Mouse (Mus musculus) heart, postnatal 36 days (tissue): Measurements from ENCODE around the gene Epb41l1. TPM values are rescaled to one million over a fixed set of nuclear protein-coding genes. Genes with fewer than 3 reads are reported as not detected.
A peak's percentile ranks its signal among the peaks of the same experiment; 100 is the strongest.
"Not testable (repeated sequence)": the region's sequence is repeated elsewhere in the genome, so short reads cannot be mapped to it uniquely, and the experiment has no call there.

Source experiments
- DNase-seq, 2 experiments: peaks; one replicate each; pipeline ENCODE4 v3.0.0; 2021 to 2022
- intact Hi-C: fragments of 180-260 bp; cut with DNase I; formaldehyde crosslinking; loops from one replicate; pipeline ENCODE4 v1.15.1; 2025
- total RNA-seq, 2 experiments: library from RNA; stranded (reverse); gene quantifications; 2 replicates each; pipeline ENCODE4 v1.2.3; 2021

Epb41l1 gene
- 1 to 10 TPM; 6.3 to 9.1 TPM for total RNA-seq

DNA sequence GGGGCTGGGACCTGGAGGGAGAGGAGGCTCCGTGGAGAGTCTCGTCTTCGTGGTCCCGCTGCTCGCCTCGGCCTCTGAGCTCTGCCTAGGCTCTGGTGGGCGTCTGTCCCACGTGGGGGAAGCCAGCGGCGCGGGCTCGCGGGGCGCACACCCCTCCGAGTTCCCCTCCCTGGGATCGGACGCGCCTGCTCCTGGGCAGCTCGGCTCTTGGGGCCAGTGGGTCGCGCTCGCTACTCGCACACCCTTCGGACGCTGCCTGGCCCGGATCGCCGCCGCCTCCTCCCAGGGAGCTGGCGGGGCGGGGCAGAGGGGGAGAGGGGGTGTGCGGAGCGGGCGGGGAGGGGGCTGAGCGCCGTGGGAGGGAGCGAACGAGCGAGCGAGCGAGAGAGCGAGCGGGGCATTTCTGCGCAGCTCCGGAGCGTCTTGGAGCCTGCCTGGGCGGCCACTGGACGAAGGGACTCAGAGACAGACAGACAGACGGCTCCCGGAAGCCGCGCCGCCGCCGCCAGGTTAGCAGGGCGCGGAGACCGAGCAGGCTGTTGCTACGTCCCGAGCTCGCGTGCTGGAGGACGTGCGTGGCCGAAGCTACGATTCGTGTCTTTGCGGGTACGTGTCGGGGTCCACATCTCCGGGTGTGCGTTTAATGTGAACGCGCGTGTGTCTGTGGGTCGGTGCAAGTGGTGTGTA, at the start of gene Epb41l1:
TSS of gene Epb41l1 (plus strand) at position 216 of the 687 bp plus-strand sequence.
- DNase-seq = peak; percentile 43 to 56
- intact Hi-C loops = loop anchor here (5.0 kb wide), 1 partner anchor 76 kb away; no protein-coding TSS in a partner anchor

DNA sequence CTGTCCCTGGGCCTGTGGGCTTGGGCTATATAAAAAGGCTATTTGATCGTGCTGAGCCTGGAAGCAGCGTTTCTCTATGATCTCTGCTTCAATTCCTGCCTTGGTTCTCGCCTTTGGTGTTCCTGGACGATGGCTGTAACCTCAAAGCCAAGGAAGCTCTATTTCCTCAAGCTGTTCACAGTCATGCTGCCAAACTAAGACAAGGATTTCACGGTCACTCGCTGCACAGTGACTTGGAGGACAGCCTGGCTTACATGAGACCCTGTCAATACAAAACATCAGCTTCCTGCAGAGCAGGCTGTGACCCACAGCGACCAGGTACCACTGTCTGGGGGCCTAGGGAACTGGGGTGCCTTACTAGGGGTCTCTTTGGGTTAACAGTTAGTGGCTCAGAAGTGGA, 43.8 kb upstream of the Epb41l1 start:
- intact Hi-C loops = no loop called here
- DNase-seq = no peak

DNA sequence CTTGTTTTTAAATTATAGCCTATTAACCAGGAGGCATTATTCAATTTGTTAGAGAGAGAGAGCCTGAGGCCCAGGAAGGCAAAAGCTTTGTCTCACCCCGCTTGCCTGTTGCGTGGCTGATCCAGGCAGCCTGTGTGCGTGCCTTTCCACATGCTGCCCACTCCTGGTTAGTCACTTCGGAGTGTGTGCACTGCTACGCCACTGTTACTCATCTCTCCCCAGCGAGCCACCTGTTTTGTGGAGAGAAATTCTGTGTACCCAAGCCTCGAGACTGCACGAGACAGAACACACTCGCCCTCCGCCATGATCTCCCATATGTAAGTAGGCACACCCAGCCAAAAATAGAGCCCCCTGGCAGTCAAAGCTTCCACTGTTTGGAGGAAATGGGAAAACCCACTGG, 40.8 kb upstream of the Epb41l1 start:
- intact Hi-C loops = no loop called here

DNA sequence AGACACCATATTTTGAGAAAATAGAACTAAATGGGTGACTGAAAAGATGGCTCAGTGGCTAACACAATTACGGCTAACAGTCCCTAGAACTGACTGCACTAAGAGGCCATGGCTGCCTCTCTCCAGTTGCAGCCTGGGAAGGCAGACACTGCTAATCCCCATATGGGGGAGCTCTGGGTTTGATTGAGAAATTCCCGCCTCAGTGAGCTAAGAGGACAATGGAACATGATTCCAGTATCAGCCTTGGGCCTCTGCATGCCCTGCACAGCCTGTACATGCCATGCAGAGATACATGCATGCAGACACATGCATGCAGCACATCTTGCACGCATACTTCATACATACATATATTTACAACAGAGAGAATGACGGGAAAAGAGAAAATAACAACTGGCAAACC, 39.4 kb upstream of the Epb41l1 start:
- intact Hi-C loops = no loop called here
- no peak for DNase-seq

More for the DNA sequence above, 40.8 kb upstream of the Epb41l1 start:
- DNase-seq = no peak

DNA sequence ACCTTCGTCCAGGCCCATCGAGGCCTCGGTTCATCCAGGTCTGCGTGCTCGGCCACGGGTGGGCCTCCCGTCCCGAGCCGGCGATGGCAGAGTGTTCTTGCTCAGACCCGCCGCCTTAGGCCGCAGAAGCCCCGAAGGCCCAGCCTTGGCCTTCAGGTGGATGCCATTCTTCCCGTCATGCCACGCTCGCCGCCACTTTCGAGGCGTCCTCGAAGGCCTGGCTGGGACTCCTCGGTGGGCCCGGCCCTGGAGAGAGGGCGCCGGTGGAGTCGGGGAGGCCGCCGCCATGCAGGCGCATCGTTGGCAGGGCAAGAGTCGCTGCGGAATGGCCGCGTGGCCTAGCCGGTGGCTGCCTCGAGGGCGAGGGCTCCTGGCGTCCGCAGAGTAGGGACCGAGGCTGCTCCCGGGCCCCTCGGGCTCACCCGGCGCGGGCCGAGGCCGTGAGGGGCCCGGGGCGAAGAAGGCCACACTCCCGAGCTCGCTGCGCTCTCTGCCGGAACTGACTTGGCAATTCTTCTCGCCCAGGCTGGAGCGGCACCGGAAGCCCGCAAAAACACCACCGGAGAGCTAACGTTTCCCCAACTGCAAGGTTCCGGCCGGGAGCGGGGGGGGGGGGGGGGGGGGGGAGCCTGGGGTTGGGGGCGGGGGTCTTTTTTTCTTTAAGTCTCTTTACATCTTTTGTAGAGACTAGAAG, 28.1 kb upstream of the Epb41l1 start:
- DNase-seq = peak; percentile 77 to 78
- intact Hi-C loops = loop anchor here (2.0 kb wide), 1 partner anchor 82 kb away; no protein-coding TSS in a partner anchor

DNA sequence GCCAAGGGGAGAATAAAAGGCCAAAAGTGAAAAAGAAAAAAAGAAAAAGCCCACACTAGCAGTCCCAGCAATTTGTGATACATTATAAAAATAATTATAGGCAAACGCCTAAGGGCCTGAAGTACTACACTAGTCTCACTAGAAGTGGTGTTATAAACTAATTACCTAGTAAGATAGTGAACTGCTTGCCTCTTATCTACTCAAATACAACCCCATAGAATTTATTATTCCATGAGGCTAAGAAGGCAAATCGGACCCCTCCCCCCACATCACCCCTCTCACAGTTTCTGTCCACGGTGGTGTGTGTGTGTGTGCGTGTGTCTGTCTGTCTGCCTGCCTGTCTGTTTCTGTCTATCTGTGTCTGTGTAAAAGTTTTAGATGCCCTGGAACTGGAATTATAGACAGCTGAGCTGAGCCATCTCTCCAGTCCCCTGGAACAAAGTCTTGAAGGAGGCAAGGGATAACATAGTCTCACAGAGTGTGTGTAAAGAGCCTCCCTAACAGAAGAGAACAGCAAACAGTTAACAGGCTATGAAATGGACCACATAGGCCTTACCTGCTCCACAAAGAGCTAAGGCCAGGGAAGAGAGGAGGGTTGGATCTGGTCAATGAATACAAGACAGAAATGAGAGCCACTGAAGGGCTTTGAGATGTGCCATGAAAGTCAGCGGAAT, 27.4 kb upstream of the Epb41l1 start:
- DNase-seq = no peak
- intact Hi-C loops = loop anchor here (2.0 kb wide), 1 partner anchor 82 kb away; no protein-coding TSS in a partner anchor

DNA sequence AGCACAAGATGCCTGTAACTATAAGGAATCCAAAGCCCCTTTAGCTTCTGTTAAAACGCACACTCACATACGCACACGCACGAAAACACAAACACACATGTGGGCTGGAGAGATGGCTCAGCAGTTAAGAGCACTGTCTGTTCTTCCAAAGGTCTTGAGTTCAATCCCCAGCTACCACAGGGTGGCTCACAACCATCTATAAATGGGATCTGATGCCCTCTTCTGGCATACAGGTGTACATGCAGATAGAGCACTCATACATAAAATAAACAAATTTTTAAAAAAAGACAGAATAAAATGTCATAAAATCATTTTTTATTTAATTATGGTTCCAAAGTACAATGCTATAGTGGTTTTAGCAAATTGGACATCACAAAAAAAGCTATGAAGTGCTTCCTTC, 26.4 kb upstream of the Epb41l1 start:
- no peak for DNase-seq
- intact Hi-C loops = no loop called here

DNA sequence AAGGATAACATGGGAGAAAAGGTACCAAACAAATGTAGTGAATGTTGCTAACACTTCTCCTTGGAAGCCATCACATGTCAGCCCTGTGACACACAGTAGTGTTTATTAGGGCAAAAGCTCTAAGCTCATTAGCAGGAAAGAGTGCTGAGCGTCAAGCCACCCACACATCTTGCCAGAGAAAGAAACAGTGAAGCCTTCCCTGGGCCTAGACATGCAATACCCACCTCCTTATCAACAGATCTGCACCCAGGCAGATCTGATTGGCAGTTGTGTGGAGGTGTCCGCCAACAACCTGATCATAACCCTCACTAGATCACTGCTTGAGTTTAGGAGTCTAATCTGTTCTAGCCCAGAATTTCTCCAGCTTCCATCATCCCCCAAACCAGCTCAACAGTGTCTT, 24.6 kb upstream of the Epb41l1 start:
- intact Hi-C loops = no loop called here
- DNase-seq = no peak

DNA sequence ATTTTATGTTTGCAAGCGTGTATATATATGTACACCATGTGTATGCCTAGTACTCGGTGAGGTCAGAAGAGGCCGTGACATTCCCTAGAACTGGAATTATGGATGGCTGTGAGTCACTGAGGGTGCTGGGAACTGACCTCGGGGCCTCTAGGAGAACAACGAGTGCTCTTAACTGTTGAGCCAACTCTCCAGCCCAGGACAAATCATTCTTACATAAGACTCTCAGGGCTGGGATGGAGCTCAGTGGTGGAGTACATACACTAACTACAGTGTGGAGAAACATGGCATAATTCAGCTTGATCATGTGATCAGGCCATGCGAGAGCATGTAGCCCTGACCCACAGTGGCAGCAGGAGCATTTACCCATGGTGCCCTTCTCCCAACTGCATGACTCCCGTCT, 22.7 kb upstream of the Epb41l1 start:
- DNase-seq = no peak
- intact Hi-C loops = no loop called here

DNA sequence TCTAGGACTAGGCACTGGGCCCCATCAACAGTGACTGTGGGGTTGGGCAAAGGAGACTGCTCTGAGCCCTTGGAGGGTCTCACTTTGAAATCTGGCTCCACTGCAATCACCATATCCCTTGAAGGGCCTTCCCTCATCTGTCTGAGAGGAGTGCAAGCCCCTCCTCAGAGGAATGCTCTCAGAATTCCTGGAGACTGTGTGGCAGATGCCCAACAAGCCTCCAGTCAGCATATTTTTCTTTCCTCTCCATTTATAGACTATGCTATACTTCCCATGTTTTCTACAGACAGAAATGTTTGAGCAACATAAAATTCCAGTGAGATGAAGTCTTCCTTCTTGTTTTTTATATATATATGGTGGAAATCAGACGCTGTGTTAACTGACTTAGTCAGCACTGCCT, 21.2 kb upstream of the Epb41l1 start:
- intact Hi-C loops = no loop called here

DNA sequence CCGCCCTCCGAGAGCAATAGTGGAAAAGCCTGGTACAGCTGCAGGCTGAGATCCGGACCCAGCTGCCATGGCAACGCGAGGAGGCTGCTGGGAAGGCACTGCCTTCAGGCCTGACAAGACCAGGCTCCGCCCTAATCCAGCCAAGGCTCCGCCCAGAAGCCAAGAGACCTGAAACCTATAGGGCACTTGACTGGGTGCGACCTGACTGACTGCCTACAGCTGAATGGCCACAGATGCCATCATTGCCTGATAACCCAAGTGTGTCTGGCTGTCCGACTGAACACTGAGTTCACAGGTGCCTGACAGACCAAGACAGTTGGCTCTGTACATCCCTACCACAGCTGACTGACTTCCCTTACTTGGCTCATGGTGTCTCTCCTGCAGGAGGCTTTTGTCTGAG, 19.4 kb upstream of the Epb41l1 start:
- intact Hi-C loops = no loop called here
- DNase-seq = no peak

More for the DNA sequence above, 21.2 kb upstream of the Epb41l1 start:
- DNase-seq = no peak

DNA sequence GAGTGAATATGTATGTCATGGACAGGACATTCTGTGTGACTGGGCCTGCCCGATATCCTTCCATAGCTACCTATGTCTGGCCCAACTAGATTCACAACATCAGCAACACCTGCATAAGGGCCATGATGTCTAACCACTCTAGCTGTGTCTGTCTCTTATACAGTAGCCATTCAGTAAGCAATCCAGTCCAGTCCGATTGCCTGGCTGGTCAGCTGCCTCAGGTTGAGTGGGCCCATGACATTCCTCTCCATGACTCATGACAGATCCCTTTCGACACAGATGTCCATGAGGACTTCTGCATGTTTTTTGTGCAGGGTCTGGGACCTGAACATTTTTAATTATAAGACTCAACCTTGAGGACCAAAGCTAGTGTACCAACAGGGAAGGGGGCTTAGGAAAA, 18.7 kb upstream of the Epb41l1 start:
- intact Hi-C loops = no loop called here

DNA sequence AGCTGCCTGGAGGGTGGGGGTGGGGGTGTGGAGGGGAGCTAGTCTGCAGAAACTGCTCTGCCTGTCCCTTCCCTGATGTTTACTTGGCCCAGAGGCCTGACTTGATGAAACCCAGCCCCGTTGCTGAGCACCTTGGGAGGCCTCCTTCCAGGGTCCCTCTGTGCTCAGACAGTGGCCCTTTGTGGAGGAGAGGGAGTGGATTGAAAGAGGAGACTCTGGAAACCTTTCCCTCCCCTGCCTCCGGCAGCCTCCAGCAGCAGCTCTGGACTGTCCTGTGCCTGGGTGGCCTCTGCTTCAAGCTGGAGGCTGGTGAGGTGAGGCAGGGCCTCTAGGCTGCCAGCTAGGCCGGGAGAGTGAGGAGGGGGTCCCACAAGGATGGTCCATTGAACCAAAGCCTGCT, 13.7 kb upstream of the Epb41l1 start:
- intact Hi-C loops = no loop called here
- DNase-seq = no peak

More for the DNA sequence above, 18.7 kb upstream of the Epb41l1 start:
- no peak for DNase-seq

DNA sequence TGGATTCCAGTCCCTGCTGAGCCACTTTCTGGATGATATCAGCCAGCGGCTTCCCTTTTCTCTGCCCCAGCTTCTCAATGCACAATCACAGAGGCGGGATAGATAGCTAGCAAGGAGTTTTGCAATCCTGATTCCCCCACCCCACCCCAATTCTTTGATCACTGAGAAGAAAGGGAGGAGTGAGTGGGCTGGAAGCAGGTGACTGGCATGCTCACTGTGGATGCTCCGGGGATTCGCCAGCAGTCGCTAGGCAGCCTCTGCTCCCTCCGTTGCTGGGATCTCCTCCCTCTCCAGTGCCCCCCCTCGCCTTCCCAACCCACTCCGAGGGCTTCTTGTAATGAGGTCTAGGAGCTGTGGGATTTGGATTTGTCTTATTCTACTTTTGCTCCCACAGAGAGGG, 12.5 kb upstream of the Epb41l1 start:
- intact Hi-C loops = no loop called here

DNA sequence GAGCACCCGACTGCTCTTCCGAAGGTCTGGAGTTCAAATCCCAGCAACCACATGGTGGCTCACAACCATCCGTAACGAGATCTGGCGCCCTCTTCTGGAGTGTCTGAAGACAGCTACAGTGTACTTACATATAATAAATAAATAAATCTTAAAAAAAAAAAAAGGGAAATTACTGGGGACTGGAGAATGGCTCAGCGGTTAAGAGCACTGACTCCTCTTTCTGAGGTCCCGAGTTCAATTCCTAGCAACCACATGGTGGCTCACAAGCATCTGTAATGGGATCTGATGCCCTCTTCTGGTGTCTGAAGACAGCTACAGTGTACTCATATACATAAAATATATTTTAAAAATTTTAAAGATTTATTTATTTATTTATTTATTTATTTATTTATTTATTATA, 9.4 kb upstream of the Epb41l1 start:
- intact Hi-C loops, DNase-seq: not testable (repeated sequence)

More for the DNA sequence above, 12.5 kb upstream of the Epb41l1 start:
- no peak for DNase-seq

DNA sequence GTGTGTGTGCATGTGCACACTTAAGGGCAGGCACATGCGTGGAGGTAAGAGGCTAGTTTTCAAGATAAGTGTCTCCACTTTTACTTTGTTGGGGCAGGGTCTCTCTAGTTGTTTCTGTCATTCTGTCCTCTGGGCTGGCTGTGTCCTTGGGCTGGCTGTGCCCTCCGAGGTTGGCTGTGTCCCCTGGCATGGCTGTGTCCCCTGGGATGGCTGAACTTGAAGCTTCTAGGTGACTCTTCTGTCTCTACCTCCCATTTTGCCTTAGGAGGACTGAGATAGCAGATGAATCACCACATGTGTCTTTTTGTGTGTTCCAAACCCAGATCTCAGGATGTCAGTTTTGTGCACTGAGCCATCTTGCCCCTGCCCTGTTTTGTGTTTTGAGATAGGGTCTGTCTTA, 5.7 kb upstream of the Epb41l1 start:
- intact Hi-C loops = no loop called here
- DNase-seq = no peak

DNA sequence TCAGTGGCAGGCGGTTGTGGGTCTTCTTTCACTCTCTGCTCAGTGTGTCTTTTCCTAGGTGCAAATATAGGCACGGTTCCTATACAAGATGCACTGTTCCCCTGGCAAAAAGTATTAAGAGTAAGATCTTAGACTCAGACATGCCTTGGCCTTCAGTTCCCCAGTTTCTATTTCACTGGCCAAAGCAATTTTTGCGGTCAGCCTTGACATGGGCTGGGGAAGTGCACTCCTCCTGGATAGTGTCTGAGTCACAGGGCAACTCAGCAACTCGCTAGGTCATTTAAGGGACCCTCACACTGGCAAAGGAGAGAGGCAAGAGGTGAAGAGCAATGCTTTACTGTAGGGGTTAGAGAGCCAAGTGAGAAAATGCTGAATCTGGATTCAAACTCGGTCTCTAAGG, 5.0 kb upstream of the Epb41l1 start:
- intact Hi-C loops = no loop called here

DNA sequence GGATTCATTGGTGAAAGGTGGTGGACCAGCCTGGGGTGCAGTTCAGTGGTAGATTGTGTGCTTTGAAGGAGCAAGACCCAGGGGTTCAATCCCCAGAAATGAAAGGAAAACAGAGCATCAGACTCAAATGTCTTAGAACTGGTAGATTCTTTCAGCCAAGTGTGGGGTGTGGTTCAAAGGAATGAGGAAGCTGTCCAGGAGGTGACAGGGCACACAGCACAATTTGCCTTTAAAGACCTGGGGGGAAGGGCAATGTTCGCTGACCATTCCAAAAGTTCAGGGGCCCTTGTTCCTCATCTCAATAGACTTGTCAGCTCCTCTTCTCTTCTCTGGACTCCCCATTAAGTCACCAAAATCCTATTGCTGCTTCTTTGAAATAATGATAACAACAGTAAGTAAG, 3.5 kb upstream of the Epb41l1 start:
- intact Hi-C loops = no loop called here
- no peak for DNase-seq

More for the DNA sequence above, 5.0 kb upstream of the Epb41l1 start:
- no peak for DNase-seq

DNA sequence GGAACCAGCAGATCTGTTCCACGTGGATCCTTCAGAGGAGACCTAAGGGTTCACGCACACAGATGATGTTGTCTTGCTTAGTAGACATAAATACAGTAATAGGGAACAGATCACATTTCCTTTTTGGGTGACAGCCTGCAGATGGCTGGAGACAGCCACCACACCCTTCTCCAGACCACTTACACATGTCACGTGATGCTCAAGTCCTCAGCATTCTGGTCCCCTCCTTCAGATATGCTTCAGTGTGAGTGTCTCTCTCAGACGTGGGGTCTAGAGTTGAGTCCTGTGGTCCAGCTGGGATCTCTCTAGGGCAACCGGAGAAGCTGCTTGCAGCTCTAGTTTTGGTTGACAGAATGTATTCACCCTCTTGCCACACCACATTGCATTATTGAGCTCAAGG, 2.2 kb upstream of the Epb41l1 start:
- no peak for DNase-seq
- intact Hi-C loops = no loop called here

DNA sequence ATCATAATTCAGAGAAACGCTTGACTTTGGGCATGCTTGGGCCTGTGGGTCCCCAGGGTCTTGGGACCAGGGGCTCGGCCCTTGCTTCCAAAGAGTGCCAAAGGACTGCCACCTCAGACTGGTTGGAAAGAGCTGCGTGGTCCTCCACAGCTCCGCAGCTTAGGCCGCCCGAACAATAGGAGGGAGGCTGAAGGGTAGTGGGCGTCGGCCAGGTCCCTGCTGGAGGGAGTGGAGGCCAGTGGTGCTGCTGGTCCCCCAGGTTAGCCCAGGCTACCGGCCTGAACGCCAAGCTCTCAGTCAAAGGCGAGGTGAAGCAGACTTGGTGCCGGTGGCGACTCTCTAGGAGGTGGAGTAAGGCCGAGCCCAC, 399 bp upstream of the Epb41l1 start:
- intact Hi-C loops = loop anchor here (5.0 kb wide), 1 partner anchor 77 kb away; no protein-coding TSS in a partner anchor
- no peak for DNase-seq

DNA sequence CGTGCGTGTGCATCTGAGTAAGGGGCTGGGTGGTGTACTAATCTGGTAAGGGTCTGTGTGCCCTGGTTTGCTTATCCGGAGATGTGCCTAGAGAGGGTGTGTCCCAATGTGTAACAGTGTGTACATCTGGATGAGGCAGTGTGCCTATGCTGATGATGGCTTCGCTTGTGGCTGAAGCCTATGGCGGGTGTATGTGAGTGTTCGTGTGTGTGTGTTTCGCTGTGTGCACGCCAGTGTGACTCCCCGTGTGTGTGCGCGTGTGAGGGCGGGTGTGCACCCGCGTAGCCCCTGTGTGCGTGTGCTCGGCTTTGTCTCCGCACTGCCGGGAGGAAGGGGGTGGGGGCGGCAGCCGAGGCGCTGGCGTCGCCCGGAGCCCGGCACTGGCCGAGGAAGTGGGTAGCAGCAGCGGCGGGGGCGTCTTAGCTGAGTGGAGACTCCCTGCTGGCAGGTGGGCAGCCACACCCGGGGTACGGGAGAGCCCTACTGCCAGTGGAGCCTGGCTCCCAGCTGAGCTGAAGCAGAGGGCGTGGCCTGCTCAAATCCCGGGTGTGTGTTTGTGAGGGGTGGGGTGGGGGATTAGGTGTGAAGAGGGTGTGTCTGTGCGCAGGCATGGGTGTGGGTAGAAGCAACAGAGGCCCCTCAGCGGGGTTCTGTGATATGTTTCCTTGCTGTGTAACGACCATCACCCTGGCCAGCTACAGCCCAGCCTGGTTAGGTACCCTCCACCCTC, 837 bp downstream of the Epb41l1 start:
- intact Hi-C loops = loop anchor here (5.0 kb wide), 1 partner anchor 76 kb away; no protein-coding TSS in a partner anchor
- no peak for DNase-seq
